9 mouse cellular contexts compared by ENCODE assay signal in the genomic region with DNA sequence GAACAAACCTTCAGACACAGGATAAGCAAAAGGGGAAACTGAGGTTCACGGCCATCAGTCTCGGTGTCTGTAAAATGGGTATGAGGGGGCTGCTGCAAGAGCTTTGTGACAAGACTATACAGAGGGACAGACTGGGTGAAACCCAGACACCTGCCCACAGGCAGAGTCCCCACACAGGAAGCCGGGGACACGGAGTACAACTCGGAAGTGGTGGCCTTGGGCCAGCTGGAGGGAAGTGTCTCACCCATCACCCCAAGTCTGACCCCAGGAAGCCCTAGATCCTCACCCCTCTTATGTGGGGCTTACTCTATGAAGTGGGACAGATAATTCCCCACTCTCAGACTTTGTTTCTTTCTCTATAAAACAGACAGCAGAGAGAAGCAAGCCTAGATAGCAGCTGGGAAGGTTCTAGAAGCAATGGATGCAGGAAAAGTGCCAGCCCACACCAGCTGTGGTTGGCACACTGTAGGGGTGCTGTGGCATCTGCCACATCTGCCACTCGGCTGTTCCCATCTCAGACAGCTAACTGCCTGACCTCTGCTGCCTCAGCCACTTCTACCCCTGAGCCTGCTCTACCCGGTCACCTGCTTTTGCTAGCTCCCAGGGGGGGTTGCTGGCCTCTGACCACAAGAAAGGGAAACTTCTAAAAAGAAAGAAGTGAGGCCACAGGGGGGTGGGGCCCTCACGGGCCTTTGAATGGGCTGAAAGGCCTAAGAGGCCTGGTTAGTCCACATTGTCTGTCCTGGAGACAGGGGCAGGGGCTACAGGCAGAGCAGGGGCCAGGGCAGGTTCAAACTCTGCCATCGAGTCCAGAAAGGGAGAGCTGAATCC. TPM values are rescaled to one million over a fixed set of nuclear protein-coding genes. Genes with fewer than 3 reads are reported as not detected.
DNase-seq lines count a peak whose midpoint lies in the region; ATAC-seq and TF ChIP-seq lines count a peak whose summit lies in the region.
"Had no signal": no experiment of that assay in that cellular context is flagged by ENCODE, and none has a peak within 500 bp of the region (broad histone marks: within the 10 kb centered on the region; RNA-seq: fewer than 3 reads in every experiment).

No protein-coding gene starts in this region.

- WGBS in hindbrain, embryonic 15.5 days = 56% methylated on average over 9 of the region's 9 CpGs
- WGBS in hindbrain, postnatal 0 days = 54% methylated on average over 9 of the region's 9 CpGs

- no peaks in the 10 kb centered on the region for H3K9me3 ChIP-seq in hindbrain, embryonic 15.5 days
- H3K9me3 ChIP-seq in hindbrain, postnatal 0 days (ENCODE audit: low read length) = no peaks in the 10 kb centered on the region
- H3K9me3 ChIP-seq: heart, embryonic 13.5 days had no signal

- H3K9ac ChIP-seq in hindbrain, embryonic 15.5 days = no peak overlapping the region
- no peak overlapping the region for H3K9ac ChIP-seq in hindbrain, postnatal 0 days (replicated peaks; ENCODE audit: low read length)

- H3K4me2 ChIP-seq in hindbrain, embryonic 15.5 days = peak overlapping the region; percentile 84; the same call in 1 of the 2 replicates
- no peak overlapping the region for H3K4me2 ChIP-seq in hindbrain, postnatal 0 days (ENCODE audit: low read depth, low read length)

- no peak overlapping the region for H3K27ac ChIP-seq in hindbrain, embryonic 15.5 days (replicated peaks)
- no peak overlapping the region for H3K27ac ChIP-seq in hindbrain, postnatal 0 days
- H3K27ac ChIP-seq: heart, embryonic 13.5 days had no signal

- peaks cover 39% of the 10 kb centered on the region for H3K4me1 ChIP-seq in hindbrain, embryonic 15.5 days (replicated peaks)
- peaks cover 18% of the 10 kb centered on the region for H3K4me1 ChIP-seq in hindbrain, postnatal 0 days (ENCODE audit: insufficient read depth, low read length)

- ATAC-seq in hindbrain, embryonic 15.5 days (ENCODE audit: low FRiP score, low read depth) = no peak
- no peak for ATAC-seq in hindbrain, postnatal 0 days

- TF ChIP-seq CTCF in hindbrain, postnatal 0 days (IDR thresholded peaks at IDR 0.05; ENCODE audit: low read depth) = no peak

- no peak for DNase-seq in hindbrain, postnatal 0 days (ENCODE audit: low spot score)
- peak; percentile 33 for DNase-seq in brain, adult 2 months (ENCODE audit: low read depth, low spot score)
- DNase-seq in kidney, postnatal 10 days = peak; percentile 58
- peak; percentile 74 to 78 for DNase-seq in spleen, postnatal 36 days (ENCODE audit: low spot score in 2 of 2)
- DNase-seq in cerebellum, adult 11 months = no peak
- no peak for DNase-seq in layer of hippocampus, adult 18-20 months (ENCODE audit: low spot score in 2 of 2)
- no peak for DNase-seq in adrenal gland, adult 8-10 months

- no peak overlapping the region for H3K4me3 ChIP-seq in hindbrain, embryonic 15.5 days
- H3K4me3 ChIP-seq in hindbrain, postnatal 0 days (ENCODE audit: low read length) = no peak overlapping the region

- H3K36me3 ChIP-seq in hindbrain, embryonic 15.5 days = no peaks in the 10 kb centered on the region
- no peaks in the 10 kb centered on the region for H3K36me3 ChIP-seq in hindbrain, postnatal 0 days (ENCODE audit: insufficient read depth, low read length)
- H3K36me3 ChIP-seq: heart, embryonic 13.5 days had no signal

- no peaks in the 10 kb centered on the region; the same call in 1 of the 2 replicates for H3K27me3 ChIP-seq in hindbrain, embryonic 15.5 days
- H3K27me3 ChIP-seq in hindbrain, postnatal 0 days (ENCODE audit: insufficient read depth, low read length) = no peaks in the 10 kb centered on the region

RNA-seq across cellular contexts. Expression of gene Emid1, which starts 1.4 kb away (rescaled TPM):
- polyA plus RNA-seq in hindbrain, embryonic 15.5 days (2015; fragmentation: Nextera tagmentation; extraction: Ambion mirVana) = 16.0 and 17.1 TPM in 2 replicates
- total RNA-seq in hindbrain, postnatal 0 days (2014; rRNA removed) = 15.0 and 15.7 TPM in 2 replicates
- 22.7 and 24.2 TPM in 2 replicates for polyA plus RNA-seq in hindbrain, postnatal 0 days (2015; fragmentation: Nextera tagmentation; extraction: Ambion mirVana)
- 1 to 10 TPM; 3.3 to 3.7 TPM for total RNA-seq in layer of hippocampus, adult 18-20 months (2021)
- total RNA-seq in adrenal gland, adult 8-10 months (2022) = 1 to 10 TPM; 3.7 to 6.6 (median 3.9) TPM

RNA-seq across cellular contexts. Expression of gene Ewsr1, which starts 51.6 kb away (rescaled TPM):
- polyA plus RNA-seq in hindbrain, embryonic 15.5 days (2015; fragmentation: Nextera tagmentation; extraction: Ambion mirVana) = 564 and 566 TPM in 2 replicates
- total RNA-seq in hindbrain, postnatal 0 days (2014; rRNA removed) = 337 and 384 TPM in 2 replicates
- polyA plus RNA-seq in hindbrain, postnatal 0 days (2015; fragmentation: Nextera tagmentation; extraction: Ambion mirVana) = 371 and 412 TPM in 2 replicates
- total RNA-seq in layer of hippocampus, adult 18-20 months (2021) = 100 to 1,000 TPM; 299 to 320 TPM
- 100 to 1,000 TPM; 207 to 451 (median 331) TPM for total RNA-seq in adrenal gland, adult 8-10 months (2022)

RNA-seq across cellular contexts. Expression of gene Rhbdd3, which starts 51.9 kb away (rescaled TPM):
- polyA plus RNA-seq in hindbrain, embryonic 15.5 days (2015; fragmentation: Nextera tagmentation; extraction: Ambion mirVana) = 44.3 and 44.4 TPM in 2 replicates
- total RNA-seq in hindbrain, postnatal 0 days (2014; rRNA removed) = 48.8 and 54.5 TPM in 2 replicates
- polyA plus RNA-seq in hindbrain, postnatal 0 days (2015; fragmentation: Nextera tagmentation; extraction: Ambion mirVana) = 39.1 and 42.2 TPM in 2 replicates
- 10 to 100 TPM; 20.8 to 21.8 TPM for total RNA-seq in layer of hippocampus, adult 18-20 months (2021)
- total RNA-seq in adrenal gland, adult 8-10 months (2022) = 10 to 100 TPM; 19.8 to 31.3 (median 24.4) TPM

Comparison
In these comparisons a context has a peak if more than half of its experiments do, and no peak if none do; other contexts are left out.
1. DNase-seq: peak in brain, adult 2 months (single experiment), kidney, postnatal 10 days (single experiment) and spleen, postnatal 36 days (2 of 2); none in hindbrain, postnatal 0 days (single experiment), cerebellum, adult 11 months (single experiment), layer of hippocampus, adult 18-20 months (0 of 2) and adrenal gland, adult 8-10 months (single experiment).